Mouse (Mus musculus) hematopoietic stem cell, adult 5-6 weeks (primary cell): Measurements from ENCODE around the gene Vmn1r81. TPM values are rescaled to one million over a fixed set of nuclear protein-coding genes. Genes with fewer than 3 reads are reported as not detected.

ENCODE experiments used
- ATAC-seq, 2 experiments: fragments of 125-278 bp in 1 of 2; replicated peaks in 1 of 2; 2 replicates each; pipeline ENCODE4 v1.8.0; 2016 to 2017; ENCODE audit warnings: inconsistent platforms in 2 of 2, mild to moderate bottlenecking in 2 of 2, moderate number of reproducible peaks in 2 of 2, low read depth in 1 of 2, moderate TSS enrichment in 1 of 2; ENCODE audit not compliant: low FRiP score in 2 of 2, poor library complexity in 2 of 2, severe bottlenecking in 2 of 2, insufficient read depth in 1 of 2, low TSS enrichment in 1 of 2
- total RNA-seq: library from RNA; stranded (forward); fragments of 172-1452, 232-1000 nt; gene quantifications from 2 replicates; pipeline ENCODE4 v1.2.3, GENCODE M21; 2017

Gene Vmn1r81
- total RNA-seq: not detected in 2 replicates

DNA sequence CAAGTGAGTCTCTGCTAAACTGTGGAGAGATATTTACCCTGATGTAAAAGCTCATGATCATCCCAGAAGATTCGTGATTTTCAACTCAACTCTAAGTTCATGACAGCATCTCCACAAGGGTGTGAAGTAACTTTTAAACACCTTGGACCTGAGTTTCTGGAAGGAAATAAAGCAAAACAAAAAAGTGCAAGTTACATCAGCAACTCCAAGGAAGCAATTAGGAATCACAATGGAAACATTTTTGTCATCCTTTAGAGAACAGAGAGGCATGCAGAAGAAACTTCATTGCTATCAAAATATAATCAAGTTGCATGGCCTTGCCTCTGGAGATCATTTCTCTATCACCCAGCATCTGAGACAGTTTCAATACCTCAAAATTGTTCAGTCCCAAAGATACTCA is at the start of gene Vmn1r81:
TSS of gene Vmn1r81 (minus strand) at position 101 of the 400 bp plus-strand sequence.
- ATAC-seq: no peak

DNA sequence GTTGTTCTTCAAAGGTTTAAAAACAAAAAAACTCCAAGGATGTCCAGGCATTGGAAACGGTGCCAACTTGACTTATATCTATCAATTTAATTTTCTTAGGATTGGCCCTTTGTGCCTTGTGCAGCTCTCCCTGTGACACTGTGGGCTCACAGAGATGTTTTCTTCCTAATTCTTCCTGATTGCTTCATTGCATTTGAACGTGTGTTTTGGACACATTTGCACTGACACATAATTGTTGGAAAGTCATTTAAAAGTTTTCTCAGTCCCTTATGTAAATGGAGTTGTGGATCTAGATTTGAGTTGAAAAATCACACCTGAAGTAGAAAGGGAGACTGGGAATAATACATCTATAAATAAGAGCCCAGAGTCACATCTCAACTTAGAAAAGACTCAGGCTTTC is 32.1 kb upstream of the Vmn1r81 start, which contains the start of gene Vmn1r82:
TSS of gene Vmn1r82 (plus strand) at position 301 of the 400 bp plus-strand sequence.
- ATAC-seq: no peak

DNA sequence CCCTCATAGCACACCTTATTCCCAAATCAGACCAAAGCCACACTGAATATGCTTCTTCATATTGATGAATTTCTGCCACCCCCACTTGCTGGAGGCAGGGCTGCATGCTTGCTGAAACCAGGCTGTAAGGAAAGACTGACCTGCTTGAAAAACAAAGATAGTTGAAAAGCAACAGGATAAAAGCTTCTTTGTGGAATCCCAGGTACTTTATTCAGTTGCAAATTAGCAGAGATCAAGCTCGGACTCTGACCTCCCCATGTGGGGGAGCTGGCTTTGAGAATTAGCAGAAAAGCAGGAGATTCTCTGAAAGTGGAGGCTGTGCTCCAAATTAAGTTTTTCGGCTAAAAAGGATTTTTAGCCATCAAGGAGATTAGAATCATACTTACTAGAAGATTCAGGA is 63.9 kb downstream of the Vmn1r81 start:
- no peak for ATAC-seq

Other genes starting within 250 kb of the Vmn1r81 start
- not detected in 2 replicates for gene Vmn1r77, start 231.5 kb downstream of the Vmn1r81 start, total RNA-seq
- not detected in 2 replicates for gene Vmn1r78, start 118.0 kb downstream of the Vmn1r81 start, total RNA-seq
- not detected in 2 replicates for gene Vmn1r79, start 97.0 kb downstream of the Vmn1r81 start, total RNA-seq
- gene Vmn1r80, start 79.0 kb downstream of the Vmn1r81 start, total RNA-seq: not detected in 2 replicates
- not detected in 2 replicates for gene Vmn1r82, start 32.2 kb upstream of the Vmn1r81 start, total RNA-seq
- not detected in 2 replicates for gene Vmn1r83, start 61.2 kb upstream of the Vmn1r81 start, total RNA-seq
- gene Vmn1r84, start 101.0 kb upstream of the Vmn1r81 start, total RNA-seq: not detected in 2 replicates
- gene Zfp551, start 154.5 kb upstream of the Vmn1r81 start, total RNA-seq: 6.6 and 8.4 TPM in 2 replicates
- gene Zfp606, start 210.0 kb upstream of the Vmn1r81 start, total RNA-seq: 18.0 and 22.2 TPM in 2 replicates
- gene 2900092C05Rik, start 244.2 kb upstream of the Vmn1r81 start, total RNA-seq: not detected in 2 replicates